Mouse (Mus musculus) liver, adult 2 months (tissue): ENCODE data around the gene B3gnt2. TPM values are rescaled to one million over a fixed set of nuclear protein-coding genes. Genes with fewer than 3 reads are reported as not detected.

ENCODE experiments used
- DNase-seq: peaks from one replicate; pipeline ENCODE4 v3.0.0-alpha.2; 2011; ENCODE audit warnings: low read depth, low spot score; ENCODE audit errors: extremely low read depth
- H3K27ac ChIP-seq: fragments of 200-500 bp; replicated peaks from 2 replicates; pipeline ENCODE4 v1.5.1; 2012; ENCODE audit warnings: low read depth, mild to moderate bottlenecking, control low read depth, inconsistent platforms, low read length; ENCODE audit not compliant: insufficient read depth
- H3K27me3 ChIP-seq: fragments of 200-500 bp; 2 replicates; pipeline ENCODE4 v1.6.1; 2012; ENCODE audit warnings: mild to moderate bottlenecking, moderate library complexity, low read length, inconsistent platforms; ENCODE audit not compliant: control insufficient read depth, insufficient read depth
- H3K36me3 ChIP-seq: fragments of 200-500 bp; 2 replicates; pipeline ENCODE4 v1.6.1; 2012; ENCODE audit warnings: low read length, inconsistent platforms; ENCODE audit not compliant: control insufficient read depth, insufficient read depth
- H3K4me1 ChIP-seq: fragments of 200-500 bp; 2 replicates; pipeline ENCODE4 v1.6.1; 2011; ENCODE audit warnings: low read length; ENCODE audit not compliant: control insufficient read depth, insufficient read depth
- H3K4me3 ChIP-seq: fragments of 200-500 bp; 2 replicates; pipeline ENCODE4 v1.5.1; 2011; ENCODE audit warnings: low read depth, mild to moderate bottlenecking, control low read depth, low read length, moderate library complexity; ENCODE audit not compliant: insufficient read depth
- H3K79me2 ChIP-seq: fragments of 200-500 bp; 2 replicates; pipeline ENCODE4 v1.6.1; 2012; ENCODE audit warnings: inconsistent platforms, mild to moderate bottlenecking, low read length, moderate library complexity; ENCODE audit not compliant: control insufficient read depth, insufficient read depth
- H3K9ac ChIP-seq: fragments of 200-500 bp; 2 replicates; pipeline ENCODE4 v1.6.1; 2012; ENCODE audit warnings: low read depth, mild to moderate bottlenecking, control low read depth, inconsistent platforms, low read length
- CTCF ChIP-seq: fragments of 200-500 bp; IDR thresholded peaks from 2 replicates; pipeline ENCODE4 v1.5.1; 2011; ENCODE audit warnings: low read depth, low read length, control low read depth
- POLR2A ChIP-seq: fragments of 200-500 bp; IDR thresholded peaks from 2 replicates; pipeline ENCODE4 v1.6.1; 2011; ENCODE audit warnings: low read length, control low read depth; ENCODE audit not compliant: insufficient read depth; ENCODE audit errors: extremely low read depth
- WGBS: fragments of 180-500 bp; shearing (Covaris S2); methylation state at CpG from one replicate; pipeline ENCODE4 v1.1.7; 2018; 5-methylcytosine and 5-hydroxymethylcytosine counted together
- polyA plus RNA-seq: library from polyadenylated mRNA; depleted of rRNA; stranded (reverse); fragments of >200 nt; gene quantifications from 2 replicates; pipeline ENCODE4 v1.2.3, GENCODE M21; 2012
- total RNA-seq: library from RNA; depleted of rRNA; stranded (reverse); fragments of >200 nt; gene quantifications from 2 replicates; pipeline ENCODE4 v1.2.3, GENCODE M21; 2014

B3gnt2 gene
- total and polyA plus RNA-seq, 2 experiments: 6.2 to 8.1 TPM

GRCm38 (mm10) chr11:22815143-22815542, 45.6 kb downstream of the B3gnt2 start:
- Histone ChIP-seq H3K36me3 (no peaks in the 10 kb centered on the region), H3K9ac (no peak overlapping the region), H3K79me2 (no peaks in the 10 kb centered on the region), H3K27me3 (no peaks in the 10 kb centered on the region), H3K27ac (no peak overlapping the region), H3K4me3 (no peak overlapping the region), H3K4me1 (peaks cover 6% of the 10 kb centered on the region; the same call in 1 of the 2 replicates)
- peak; percentile 13 for DNase-seq
- TF ChIP-seq CTCF (no peak), POLR2A (no peak)

- H3K4me3 ChIP-seq: no peak overlapping the region
- DNase-seq: peak; percentile 34
- H3K79me2 ChIP-seq: no peaks in the 10 kb centered on the region
- TF ChIP-seq POLR2A (no peak), CTCF (no peak)
- peaks cover 6% of the 10 kb centered on the region; the same call in 1 of the 2 replicates for H3K4me1 ChIP-seq
- no peaks in the 10 kb centered on the region for H3K36me3 ChIP-seq
- H3K9ac ChIP-seq: no peak overlapping the region
- no peaks in the 10 kb centered on the region for H3K27me3 ChIP-seq
- 0 out of 2 replicates have a peak overlapping the region, but pooled peaks have one; percentile 10 for H3K27ac ChIP-seq
- WGBS: 66% methylated on average over 5 of the region's 5 CpGs
Observed at GRCm38 (mm10) chr11:22813921-22814704, 46.6 kb downstream of the B3gnt2 start.

GRCm38 (mm10) chr11:22813427-22813826, 47.3 kb downstream of the B3gnt2 start:
- Histone ChIP-seq H3K9ac (no peak overlapping the region), H3K27ac (no peak overlapping the region), H3K79me2 (no peaks in the 10 kb centered on the region), H3K4me3 (no peak overlapping the region), H3K4me1 (peaks cover 6% of the 10 kb centered on the region; the same call in 1 of the 2 replicates), H3K36me3 (no peaks in the 10 kb centered on the region), H3K27me3 (no peaks in the 10 kb centered on the region)
- no peak for DNase-seq
- TF ChIP-seq CTCF: no peak
- no peak for TF ChIP-seq POLR2A
- WGBS: 80% methylated on average over 3 of the region's 3 CpGs

- H3K9ac ChIP-seq: no peak overlapping the region
- no peak overlapping the region for H3K4me3 ChIP-seq
- H3K4me1 ChIP-seq: peaks cover 6% of the 10 kb centered on the region; the same call in 1 of the 2 replicates
- DNase-seq: no peak
- WGBS: 97% methylated on average over 3 of the region's 3 CpGs
- TF ChIP-seq CTCF: no peak
- no peaks in the 10 kb centered on the region for H3K79me2 ChIP-seq
- no peaks in the 10 kb centered on the region for H3K27me3 ChIP-seq
- H3K36me3 ChIP-seq: no peaks in the 10 kb centered on the region
- H3K27ac ChIP-seq: no peak overlapping the region
Observed at GRCm38 (mm10) chr11:22811413-22811812, 49.3 kb downstream of the B3gnt2 start.

GRCm38 (mm10) chr11:22809465-22810096, 51.2 kb downstream of the B3gnt2 start:
- DNase-seq: peak; percentile 9
- no peak overlapping the region for H3K9ac ChIP-seq
- 82% methylated on average over 7 of the region's 7 CpGs for WGBS
- no peak for TF ChIP-seq POLR2A
- no peak for TF ChIP-seq CTCF
- no peaks in the 10 kb centered on the region for H3K36me3 ChIP-seq
- H3K79me2 ChIP-seq: no peaks in the 10 kb centered on the region
- H3K4me1 ChIP-seq: peaks cover 5% of the 10 kb centered on the region; the same call in 1 of the 2 replicates
- H3K27ac ChIP-seq: no peak overlapping the region
- no peak overlapping the region for H3K4me3 ChIP-seq
- H3K27me3 ChIP-seq: no peaks in the 10 kb centered on the region

- Histone ChIP-seq H3K4me1 (no peaks in the 10 kb centered on the region; the same call in 1 of the 2 replicates), H3K36me3 (no peaks in the 10 kb centered on the region), H3K79me2 (no peaks in the 10 kb centered on the region), H3K9ac (no peak overlapping the region), H3K27ac (no peak overlapping the region), H3K4me3 (no peak overlapping the region), H3K27me3 (no peaks in the 10 kb centered on the region)
- TF ChIP-seq CTCF: no peak
- TF ChIP-seq POLR2A: no peak
- DNase-seq: no peak
Observed at GRCm38 (mm10) chr11:22808040-22808439, 52.7 kb downstream of the B3gnt2 start.
